Mouse (Mus musculus) adrenal gland, adult 18-20 months (tissue): ENCODE results near the gene Ifih1. TPM values are rescaled to one million over a fixed set of nuclear protein-coding genes. Genes with fewer than 3 reads are reported as not detected.

Source experiments
- DNase-seq, 2 experiments: peaks; one replicate each; pipeline ENCODE4 v3.0.0; 2021 to 2022; ENCODE audit warnings: low spot score in 2 of 2
- long read RNA-seq, 2 experiments: library from polyadenylated mRNA; stranded (forward); transcript quantifications; one replicate each; pipeline ENCODE4 v2.0.0; 2021
- total RNA-seq, 2 experiments: library from RNA; stranded (reverse); gene quantifications; 1 replicate in 1 of 2; 2 replicates in 1 of 2; pipeline ENCODE4 v1.2.3; 2021

The Ifih1 gene
- 1 to 10 TPM; 8.4 to 10.0 TPM for total RNA-seq
- long read RNA-seq, experiment 1, full-length matches to known transcripts, result 4 of 4 reads
- long read RNA-seq, experiment 1, partial matches to known transcripts, result 0 of 4 reads
- long read RNA-seq, experiment 1, other reads (novel, unspliced or antisense), result 0 of 4 reads
- long read RNA-seq, experiment 2, full-length matches to known transcripts, result 13 of 15 reads
- long read RNA-seq, experiment 2, partial matches to known transcripts, result 1 of 15 reads
- long read RNA-seq, experiment 2, other reads (novel, unspliced or antisense), result 1 of 15 reads

GRCm38 (mm10) chr2:62646014-62646645, at the start of gene Ifih1:
Gene Ifih1 (minus strand): TSS chr2:62646255.
- DNase-seq, result peak; percentile 59 to 63

- no peak for DNase-seq
These were observed 39.9 kb upstream of the Ifih1 start for GRCm38 (mm10) chr2:62685934-62686333.

- DNase-seq, result no peak
These were observed 39.0 kb upstream of the Ifih1 start for GRCm38 (mm10) chr2:62684989-62685595.

GRCm38 (mm10) chr2:62681667-62682066, 35.6 kb upstream of the Ifih1 start:
- no peak for DNase-seq

- no peak for DNase-seq
These were observed 26.7 kb upstream of the Ifih1 start for GRCm38 (mm10) chr2:62672788-62673187.

- DNase-seq, result no peak
These were observed 24.7 kb upstream of the Ifih1 start for GRCm38 (mm10) chr2:62670767-62671166.

- DNase-seq, result no peak
These were observed 24.2 kb upstream of the Ifih1 start for GRCm38 (mm10) chr2:62670301-62670700.

GRCm38 (mm10) chr2:62669848-62670247, 23.8 kb upstream of the Ifih1 start:
- no peak for DNase-seq

- DNase-seq, result no peak
These were observed 19.5 kb upstream of the Ifih1 start for GRCm38 (mm10) chr2:62665536-62665935.

- no peak for DNase-seq
These were observed 18.8 kb upstream of the Ifih1 start for GRCm38 (mm10) chr2:62664839-62665238.

GRCm38 (mm10) chr2:62664135-62664670, 18.1 kb upstream of the Ifih1 start, which contains the start of gene Gca:
Gene Gca (plus strand): TSS chr2:62664285.
- DNase-seq, result peak; percentile 58 to 64

- DNase-seq, result no peak
These were observed 16.5 kb upstream of the Ifih1 start for GRCm38 (mm10) chr2:62662560-62662959.

- DNase-seq, result no peak
These were observed 14.5 kb upstream of the Ifih1 start for GRCm38 (mm10) chr2:62660565-62660964.

- DNase-seq, result no peak
These were observed 10.0 kb upstream of the Ifih1 start for GRCm38 (mm10) chr2:62656072-62656471.

GRCm38 (mm10) chr2:62654519-62655338, 8.7 kb upstream of the Ifih1 start:
- peak; percentile 24 to 30 for DNase-seq

GRCm38 (mm10) chr2:62652466-62652865, 6.4 kb upstream of the Ifih1 start:
- DNase-seq, result no peak

- DNase-seq, result no peak
These were observed 5.8 kb upstream of the Ifih1 start for GRCm38 (mm10) chr2:62651890-62652289.

GRCm38 (mm10) chr2:62646671-62647289, 725 bp upstream of the Ifih1 start:
- DNase-seq, result no peak

- DNase-seq, result peak in 1 of 2 experiments; percentile 24
These were observed 580 bp downstream of the Ifih1 start for GRCm38 (mm10) chr2:62645475-62645874.

GRCm38 (mm10) chr2:62644891-62645290, 1.2 kb downstream of the Ifih1 start:
- DNase-seq, result no peak
